Mouse (Mus musculus): ENCODE results near the gene Atg9a. TPM values are rescaled to one million over a fixed set of nuclear protein-coding genes. Genes with fewer than 3 reads are reported as not detected.

The Atg9a gene
- total RNA-seq, 2 experiments from 2014 or later: 58.2 to 61.7 TPM

- intact Hi-C loops (cut with DNase I; ENCODE audit: low total_unique reads): no loop called here
- DNase-seq: no peak
Measured at GRCm38 (mm10) chr1:75217893-75218226, 25.9 kb upstream of the Atg9a start.

GRCm38 (mm10) chr1:75216797-75217585 is 25.0 kb upstream of the Atg9a start:
- DNase-seq: peak; percentile 56
- intact Hi-C loops (cut with DNase I; ENCODE audit: low total_unique reads): no loop called here

DNA sequence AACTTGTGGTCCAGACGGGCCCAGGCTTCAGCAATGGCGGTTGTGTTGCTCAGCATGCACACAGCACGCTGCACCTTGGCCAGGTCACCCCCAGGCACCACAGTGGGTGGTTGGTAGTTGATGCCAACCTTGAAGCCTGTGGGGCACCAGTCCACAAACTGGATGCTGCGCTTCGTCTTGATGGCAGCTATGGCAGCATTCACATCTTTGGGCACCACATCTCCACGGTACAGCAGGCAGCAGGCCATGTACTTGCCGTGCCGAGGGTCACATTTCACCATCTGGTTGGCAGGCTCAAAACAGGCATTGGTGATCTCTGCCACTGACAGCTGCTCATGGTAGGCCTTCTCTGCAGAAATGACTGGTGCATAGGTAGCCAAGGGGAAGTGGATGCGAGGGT is 23.8 kb upstream of the Atg9a start:
- DNase-seq: peak; percentile 36
- intact Hi-C loops (cut with DNase I; ENCODE audit: low total_unique reads): no loop called here

DNA sequence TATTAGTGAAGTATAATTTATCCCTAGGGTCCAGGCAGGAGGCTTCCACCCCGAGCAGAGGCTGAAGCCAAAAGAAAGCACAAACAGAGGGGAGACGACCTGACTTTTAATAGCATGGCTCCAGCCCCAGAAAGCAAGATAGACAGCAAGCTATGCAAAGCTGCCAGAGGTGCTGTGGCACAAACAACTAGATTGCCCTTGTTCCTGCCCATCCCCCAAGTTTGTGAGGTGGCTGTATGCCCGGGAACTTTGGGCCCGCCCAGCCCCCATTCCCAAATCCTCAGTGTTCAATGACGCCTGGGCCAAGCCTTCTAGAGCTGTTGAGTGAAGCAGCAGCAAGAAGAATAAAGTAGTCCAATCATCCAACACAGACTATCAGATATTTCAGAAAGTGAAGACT is 22.9 kb upstream of the Atg9a start:
- DNase-seq: no peak
- intact Hi-C loops (cut with DNase I; ENCODE audit: low total_unique reads): no loop called here

DNA sequence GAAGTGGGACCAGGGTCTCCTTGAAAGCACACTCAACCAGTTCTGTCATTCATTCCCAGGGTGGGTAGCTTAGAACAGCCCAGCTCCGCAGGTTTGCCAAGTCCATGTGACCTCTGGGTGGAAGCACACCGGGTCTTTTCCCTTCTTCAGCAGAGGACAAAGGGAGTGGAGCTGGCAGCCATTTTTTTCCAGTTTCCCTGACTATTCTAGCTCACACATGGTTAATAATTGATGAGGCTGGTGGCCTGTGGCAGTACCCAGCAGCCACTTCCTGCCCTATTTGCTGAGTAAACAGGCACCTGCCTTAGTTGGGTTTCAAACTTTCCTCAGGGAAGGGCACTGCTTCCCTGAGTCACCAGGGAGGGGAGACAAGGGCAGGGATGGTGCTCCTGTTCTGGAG is 22.4 kb upstream of the Atg9a start:
- intact Hi-C loops (cut with DNase I; ENCODE audit: low total_unique reads): no loop called here
- no peak for DNase-seq

GRCm38 (mm10) chr1:75213096-75213495 is 21.1 kb upstream of the Atg9a start:
- no peak for DNase-seq
- intact Hi-C loops (cut with DNase I; ENCODE audit: low total_unique reads): no loop called here

- no peak for DNase-seq
- intact Hi-C loops (cut with DNase I; ENCODE audit: low total_unique reads): no loop called here
Measured at GRCm38 (mm10) chr1:75212542-75212941, 20.5 kb upstream of the Atg9a start.

GRCm38 (mm10) chr1:75211141-75211708 is 19.2 kb upstream of the Atg9a start:
- intact Hi-C loops (cut with DNase I; ENCODE audit: low total_unique reads): no loop called here
- no peak for DNase-seq

GRCm38 (mm10) chr1:75210136-75211087 is 18.4 kb upstream of the Atg9a start, which contains the start of the genes Glb1l and Stk16:
Gene Glb1l (minus strand): TSS chr1:75210813.
Gene Stk16 (plus strand): TSS chr1:75210838.
- peak; percentile 96 for DNase-seq
- intact Hi-C loops (cut with DNase I; ENCODE audit: low total_unique reads): no loop called here

- DNase-seq: peak; percentile 32
- intact Hi-C loops (cut with DNase I; ENCODE audit: low total_unique reads): no loop called here
Measured at GRCm38 (mm10) chr1:75208967-75209678, 17.1 kb upstream of the Atg9a start.

DNA sequence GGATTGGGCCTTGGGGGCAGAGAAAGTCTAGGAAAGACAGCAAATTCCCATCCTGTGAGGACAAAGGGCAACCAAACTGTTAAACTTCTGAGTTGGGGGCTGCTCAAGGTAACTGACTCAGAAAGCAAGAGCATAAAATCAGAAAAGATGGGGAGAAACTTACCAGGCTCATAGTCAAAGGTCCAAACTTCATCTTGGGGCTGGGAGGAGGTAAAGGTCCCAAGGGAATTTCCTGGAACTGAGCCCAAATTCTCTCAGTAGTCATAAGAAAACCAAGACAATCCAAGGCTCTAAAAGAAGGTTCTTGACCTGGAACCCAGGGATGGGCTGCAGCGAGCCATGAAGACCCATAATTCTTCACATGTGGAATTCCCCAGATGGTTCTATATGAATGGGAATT is 9.2 kb upstream of the Atg9a start:
- intact Hi-C loops (cut with DNase I; ENCODE audit: low total_unique reads): no loop called here
- DNase-seq: no peak

GRCm38 (mm10) chr1:75192452-75192851 is 456 bp upstream of the Atg9a start:
- peak; percentile 44 for DNase-seq

GRCm38 (mm10) chr1:75191258-75191621 is 756 bp downstream of the Atg9a start:
- no peak for DNase-seq

More at GRCm38 (mm10) chr1:75192452-75192851, 456 bp upstream of the Atg9a start:
- intact Hi-C loops (cut with DNase I; ENCODE audit: low total_unique reads): no loop called here

GRCm38 (mm10) chr1:75190577-75190976 is 1.4 kb downstream of the Atg9a start:
- no peak for DNase-seq
- intact Hi-C loops (cut with DNase I; ENCODE audit: low total_unique reads): no loop called here

More at GRCm38 (mm10) chr1:75191258-75191621, 756 bp downstream of the Atg9a start:
- intact Hi-C loops (cut with DNase I; ENCODE audit: low total_unique reads): no loop called here

DNA sequence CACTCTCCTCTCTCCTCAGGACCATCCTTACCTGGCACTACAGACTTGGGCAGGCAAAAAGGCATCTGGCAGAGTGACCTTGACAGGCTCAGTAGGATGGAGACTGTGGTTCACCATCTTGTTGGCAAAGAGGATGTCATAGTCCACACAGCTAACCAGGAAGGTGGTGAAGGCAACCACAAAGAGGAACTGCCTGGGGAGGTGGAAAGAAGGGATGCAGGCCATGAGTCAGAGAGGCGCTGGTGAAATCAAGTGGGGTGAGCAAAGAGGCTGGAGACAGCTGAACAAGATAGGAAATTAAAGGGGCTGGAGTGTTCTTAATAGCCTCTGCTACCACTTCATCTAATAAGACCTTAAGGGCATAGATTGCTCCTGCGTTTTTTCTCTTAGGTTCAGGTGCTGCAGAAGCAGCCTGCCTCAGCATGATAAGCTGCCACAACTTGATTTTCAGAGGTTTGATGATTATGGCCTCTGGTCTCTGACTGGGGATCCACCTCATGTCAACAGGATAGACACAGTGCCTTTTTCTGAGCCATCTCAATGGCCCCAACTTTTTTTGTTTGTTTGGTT is 4.0 kb downstream of the Atg9a start:
- intact Hi-C loops (cut with DNase I; ENCODE audit: low total_unique reads): no loop called here

GRCm38 (mm10) chr1:75187126-75187525 is 4.9 kb downstream of the Atg9a start:
- DNase-seq: no peak
- intact Hi-C loops (cut with DNase I; ENCODE audit: low total_unique reads): no loop called here

More for the DNA sequence above, 4.0 kb downstream of the Atg9a start:
- no peak for DNase-seq

GRCm38 (mm10) chr1:75185495-75185894 is 6.5 kb downstream of the Atg9a start:
- no peak for DNase-seq
- intact Hi-C loops (cut with DNase I; ENCODE audit: low total_unique reads): no loop called here

DNA sequence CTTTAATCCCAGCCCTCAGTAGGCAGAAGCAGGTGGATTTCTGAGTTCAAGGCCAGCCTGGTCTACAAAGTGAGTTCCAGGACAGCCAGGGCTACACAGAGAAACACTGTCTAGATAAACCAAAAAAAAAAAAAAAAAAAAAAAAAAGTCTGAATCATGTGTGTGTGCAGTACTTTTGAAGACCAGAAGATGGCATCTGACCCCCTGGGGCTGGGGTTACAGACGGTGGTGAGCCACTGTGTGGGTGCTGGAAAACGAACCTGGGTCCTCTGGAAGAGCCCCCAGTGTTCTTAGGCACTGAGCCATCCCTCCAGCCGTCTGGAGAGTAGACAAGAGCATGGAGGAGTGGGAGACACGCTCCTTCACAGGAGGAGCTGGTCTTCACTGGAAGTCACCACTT is 9.8 kb downstream of the Atg9a start:
- DNase-seq: no peak
- intact Hi-C loops (cut with DNase I; ENCODE audit: low total_unique reads): no loop called here

DNA sequence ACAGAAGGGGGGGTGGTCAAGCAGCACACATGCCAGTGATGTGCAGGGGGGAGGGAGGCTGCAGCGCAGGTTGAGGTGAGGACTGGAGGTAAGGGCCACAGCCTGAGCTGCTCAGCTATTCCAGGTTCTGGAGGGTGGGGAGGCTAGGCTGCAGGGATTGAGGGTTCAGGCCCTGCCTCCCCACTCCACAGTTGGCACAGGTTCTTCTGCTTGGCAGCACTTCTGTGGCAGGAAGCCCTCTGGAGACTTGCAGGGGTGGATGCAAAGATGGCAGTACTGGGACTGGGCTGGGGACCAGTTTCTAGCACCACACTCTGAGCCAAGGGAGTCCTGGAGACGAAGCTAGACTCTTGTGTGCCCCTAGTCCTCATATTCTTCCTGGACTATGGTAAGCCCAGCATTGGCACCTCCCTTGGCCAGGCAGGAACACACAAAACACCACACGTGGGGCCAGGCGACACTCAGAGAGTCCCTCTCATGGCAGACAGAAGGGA is 10.6 kb downstream of the Atg9a start:
- intact Hi-C loops (cut with DNase I; ENCODE audit: low total_unique reads): no loop called here
- no peak for DNase-seq
